Mouse (Mus musculus): Measurements from ENCODE around the gene Bad.

- TF ChIP-seq CTCF (IDR thresholded peaks at IDR 0.05; ENCODE audit: extremely low read depth, insufficient read depth, insufficient read length, insufficient replicate concordance) (no peak), POLR2A (IDR thresholded peaks at IDR 0.05; ENCODE audit: low read depth, low read length) (no peak)
These were observed 8.0 kb upstream of the Bad start for GRCm38 (mm10) chr19:6933436-6934194.
